Mouse (Mus musculus) cortical plate, adult 2 months (tissue): Measurements from ENCODE around the gene Polr2i. TPM values are rescaled to one million over a fixed set of nuclear protein-coding genes. Genes with fewer than 3 reads are reported as not detected.
A peak's percentile ranks its signal among the peaks of the same experiment; 100 is the strongest.
"Not testable (repeated sequence)": the region's sequence is repeated elsewhere in the genome, so short reads cannot be mapped to it uniquely, and the experiment has no call there.

Experiments used
- H3K27ac ChIP-seq: fragments of 200-500 bp; 2 replicates; pipeline ENCODE4 v1.5.1; 2012; ENCODE audit warnings: low read length, control low read depth, inconsistent platforms; ENCODE audit not compliant: insufficient read depth
- H3K4me1 ChIP-seq: fragments of 200-500 bp; 2 replicates; pipeline ENCODE4 v1.6.1; 2011; ENCODE audit warnings: low read length; ENCODE audit not compliant: control insufficient read depth, insufficient read depth
- H3K4me3 ChIP-seq: fragments of 200-500 bp; 2 replicates; pipeline ENCODE4 v1.5.1; 2011; ENCODE audit warnings: mild to moderate bottlenecking, low read length, control low read depth; ENCODE audit not compliant: insufficient read depth
- CTCF ChIP-seq: fragments of 200-500 bp; IDR thresholded peaks from 2 replicates; pipeline ENCODE4 v1.5.1; 2011; ENCODE audit warnings: mild to moderate bottlenecking, control low read depth, low read length; ENCODE audit not compliant: insufficient read depth; ENCODE audit errors: extremely low read depth
- POLR2A ChIP-seq: fragments of 200-500 bp; IDR thresholded peaks from 2 replicates; pipeline ENCODE4 v1.6.1; 2011; ENCODE audit warnings: mild to moderate bottlenecking, low read length, control low read depth; ENCODE audit not compliant: insufficient read depth; ENCODE audit errors: extremely low read depth
- polyA plus RNA-seq: library from polyadenylated mRNA; depleted of rRNA; stranded (reverse); fragments of >200 nt; gene quantifications from 2 replicates; pipeline ENCODE4 v1.2.3, GENCODE M21; 2012

Gene Polr2i
- polyA plus RNA-seq, 1 experiment: 157 TPM

- no peak overlapping the region for H3K27ac ChIP-seq
- H3K4me1 ChIP-seq: no peaks in the 10 kb centered on the region
- TF ChIP-seq POLR2A (no peak), CTCF (no peak)
- H3K4me3 ChIP-seq: no peak overlapping the region
Observed at GRCm38 (mm10) chr7:30204380-30204779, 27.4 kb upstream of the Polr2i start.

GRCm38 (mm10) chr7:30205383-30205782 is 26.4 kb upstream of the Polr2i start:
- Histone ChIP-seq H3K4me3 (no peak overlapping the region), H3K4me1 (no peaks in the 10 kb centered on the region), H3K27ac (no peak overlapping the region)
- TF ChIP-seq CTCF (peak; percentile 74), POLR2A (no peak)

- not testable (repeated sequence) for H3K4me3 ChIP-seq, H3K4me1 ChIP-seq, H3K27ac ChIP-seq
Observed at GRCm38 (mm10) chr7:30206364-30206763, 25.4 kb upstream of the Polr2i start.

GRCm38 (mm10) chr7:30211025-30211424 is 20.7 kb upstream of the Polr2i start:
- Histone ChIP-seq H3K4me3 (no peak overlapping the region), H3K27ac (no peak overlapping the region), H3K4me1 (no peaks in the 10 kb centered on the region)
- TF ChIP-seq CTCF (no peak), POLR2A (no peak)

- H3K4me3 ChIP-seq: no peak overlapping the region
- no peak overlapping the region for H3K27ac ChIP-seq
- H3K4me1 ChIP-seq: no peaks in the 10 kb centered on the region
- TF ChIP-seq POLR2A (no peak), CTCF (no peak)
Observed at GRCm38 (mm10) chr7:30213881-30214280, 17.9 kb upstream of the Polr2i start.

- no peak overlapping the region for H3K27ac ChIP-seq
- H3K4me3 ChIP-seq: no peak overlapping the region
- peaks cover 3% of the 10 kb centered on the region; the same call in 1 of the 2 replicates for H3K4me1 ChIP-seq
- no peak for TF ChIP-seq POLR2A
- TF ChIP-seq CTCF: no peak
Observed at GRCm38 (mm10) chr7:30215875-30216274, 15.9 kb upstream of the Polr2i start.

- no peak overlapping the region for H3K27ac ChIP-seq
- peaks cover 3% of the 10 kb centered on the region; the same call in 1 of the 2 replicates for H3K4me1 ChIP-seq
- peak; percentile 72 for TF ChIP-seq CTCF
- TF ChIP-seq POLR2A: 0 out of 2 replicates have a peak, but pooled peaks have one; percentile 18
- H3K4me3 ChIP-seq: no peak overlapping the region; the same call in 1 of the 2 replicates
Observed at GRCm38 (mm10) chr7:30216723-30217151, 15.0 kb upstream of the Polr2i start.

- H3K4me3 ChIP-seq: no peak overlapping the region
- H3K27ac ChIP-seq: no peak overlapping the region
- TF ChIP-seq CTCF (no peak), POLR2A (no peak)
Observed at GRCm38 (mm10) chr7:30217277-30217676, 14.5 kb upstream of the Polr2i start.

GRCm38 (mm10) chr7:30219293-30220007 is 12.3 kb upstream of the Polr2i start:
- TF ChIP-seq POLR2A: no peak
- no peak for TF ChIP-seq CTCF
- Histone ChIP-seq H3K27ac (no peak overlapping the region), H3K4me3 (peak overlapping the region; percentile 52), H3K4me1 (peaks cover 3% of the 10 kb centered on the region; the same call in 1 of the 2 replicates)

More at GRCm38 (mm10) chr7:30217277-30217676, 14.5 kb upstream of the Polr2i start:
- peaks cover 3% of the 10 kb centered on the region; the same call in 1 of the 2 replicates for H3K4me1 ChIP-seq

GRCm38 (mm10) chr7:30220008-30220356 is 11.8 kb upstream of the Polr2i start:
- TF ChIP-seq CTCF (no peak), POLR2A (no peak)
- peak overlapping the region; percentile 52 for H3K4me3 ChIP-seq
- peaks cover 3% of the 10 kb centered on the region; the same call in 1 of the 2 replicates for H3K4me1 ChIP-seq
- no peak overlapping the region for H3K27ac ChIP-seq

- Histone ChIP-seq H3K27ac (no peak overlapping the region), H3K4me3 (no peak overlapping the region), H3K4me1 (peaks cover 3% of the 10 kb centered on the region; the same call in 1 of the 2 replicates)
- TF ChIP-seq CTCF (no peak), POLR2A (no peak)
Observed at GRCm38 (mm10) chr7:30221433-30221832, 10.3 kb upstream of the Polr2i start.
